Mouse (Mus musculus) ES-Bruce4 (cell line): ENCODE measurements around the gene Akt1s1.

Source experiments
- CTCF ChIP-seq: IDR thresholded peaks from one replicate; pipeline ENCODE4 v1.8.1; 2011; ENCODE audit warnings: low read depth, low read length
- POLR2A ChIP-seq: IDR thresholded peaks from one replicate; pipeline ENCODE4 v1.8.1; 2011; ENCODE audit warnings: low read length; ENCODE audit not compliant: insufficient read depth

GRCm38 (mm10) chr7:44818164-44818563, 30.6 kb upstream of the Akt1s1 start:
- peak; percentile 17 for TF ChIP-seq CTCF
- no peak for TF ChIP-seq POLR2A
